Mouse (Mus musculus) lung, embryonic 14.5 days (tissue): Measurements from ENCODE around the gene Krtap19-1. TPM values are rescaled to one million over a fixed set of nuclear protein-coding genes. Genes with fewer than 3 reads are reported as not detected.

Source experiments
- ATAC-seq: fragments of 200-750 bp; cut with Nextera tagmentation; 2 replicates; pipeline ENCODE4 v1.8.0; 2017; ENCODE audit warnings: mild to moderate bottlenecking, moderate TSS enrichment, moderate library complexity; ENCODE audit not compliant: insufficient read depth
- DNase-seq: peaks from one replicate; pipeline ENCODE4 v3.0.0-alpha.2; 2015
- H3K27ac ChIP-seq: fragments of 300-500 bp; sonication (generic); 2 replicates; pipeline ENCODE4 v1.5.1; 2014; ENCODE audit warnings: low read depth, mild to moderate bottlenecking, moderate library complexity
- H3K27me3 ChIP-seq: fragments of 300-500 bp; sonication (generic); 2 replicates; pipeline ENCODE4 v1.6.1; 2014; ENCODE audit warnings: low read length, control low read depth; ENCODE audit not compliant: insufficient read depth
- H3K36me3 ChIP-seq: fragments of 300-500 bp; sonication (generic); 2 replicates; pipeline ENCODE4 v1.6.1; 2014; ENCODE audit warnings: control low read depth; ENCODE audit not compliant: insufficient read depth
- H3K4me1 ChIP-seq: fragments of 300-500 bp; sonication (generic); 2 replicates; pipeline ENCODE4 v1.6.1; 2014; ENCODE audit warnings: antibody characterized with exemption, control low read depth; ENCODE audit not compliant: insufficient read depth
- H3K4me2 ChIP-seq: fragments of 300-500 bp; sonication (generic); 2 replicates; pipeline ENCODE4 v1.6.1; 2014; ENCODE audit warnings: mild to moderate bottlenecking
- H3K4me3 ChIP-seq: fragments of 300-500 bp; sonication (generic); 2 replicates; pipeline ENCODE4 v1.5.1; 2014; ENCODE audit warnings: low read depth, low read length
- H3K9ac ChIP-seq: fragments of 300-500 bp; sonication (generic); 2 replicates; pipeline ENCODE4 v1.6.1; 2014
- H3K9me3 ChIP-seq: fragments of 300-500 bp; sonication (generic); 2 replicates; pipeline ENCODE4 v1.6.1; 2016; ENCODE audit warnings: low read depth, low read length, control low read depth
- CTCF ChIP-seq: IDR thresholded peaks from 2 replicates; pipeline ENCODE4 v1.5.1; 2016; ENCODE audit warnings: antibody characterized with exemption, low read depth
- whole genome bisulfite sequencing: fragments of 180-500 bp; shearing (Covaris S2); extraction: QIAGEN DNeasy Blood & Tissue Kit; methylation state at CpG from one replicate; pipeline ENCODE4 v1.1.7; 2014; 5-methylcytosine and 5-hydroxymethylcytosine counted together
- polyA plus RNA-seq: library from polyadenylated mRNA; unstranded; fragments of >200 nt; fragmentation: Nextera tagmentation; extraction: Ambion mirVana; gene quantifications from 2 replicates; pipeline ENCODE4 v1.2.1, GENCODE M21; 2014

Krtap19-1 gene
- polyA plus RNA-seq, 1 experiment from 2014 or later, result not detected

DNA sequence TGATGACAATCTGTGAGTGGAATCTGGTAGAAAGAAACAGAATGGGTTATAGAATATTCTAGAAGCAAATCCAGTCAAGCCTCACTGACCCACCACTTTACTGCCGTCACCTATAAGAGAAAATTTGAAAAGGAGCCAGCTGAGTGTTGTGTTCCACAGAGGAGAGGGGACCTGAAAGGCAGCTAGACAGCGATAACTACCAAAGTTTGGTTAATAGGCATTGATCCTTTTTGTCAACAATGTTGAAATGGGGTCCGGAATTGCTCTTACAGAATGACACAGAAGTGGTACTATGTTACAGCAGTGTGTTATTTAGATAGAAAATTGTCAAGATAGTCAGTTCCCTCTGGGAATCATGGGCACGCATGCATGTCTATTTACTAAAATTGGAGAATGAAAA lies 20.7 kb downstream of the Krtap19-1 start:
- TF ChIP-seq CTCF, result no peak
- H3K9ac ChIP-seq, result no peak overlapping the region
- no peaks in the 10 kb centered on the region for H3K27me3 ChIP-seq
- ATAC-seq (no peak), DNase-seq (no peak)
- no peaks in the 10 kb centered on the region for H3K9me3 ChIP-seq
- no peaks in the 10 kb centered on the region for H3K4me1 ChIP-seq
- H3K4me2 ChIP-seq, result no peak overlapping the region
- H3K4me3 ChIP-seq, result no peak overlapping the region
- H3K36me3 ChIP-seq, result no peaks in the 10 kb centered on the region
- 77% methylated on average over 4 of the region's 4 CpGs for WGBS
- no peak overlapping the region for H3K27ac ChIP-seq

- no peak for ATAC-seq
- Histone ChIP-seq H3K36me3 (no peaks in the 10 kb centered on the region), H3K4me2 (no peak overlapping the region), H3K9me3 (no peaks in the 10 kb centered on the region), H3K27ac (no peak overlapping the region), H3K9ac (no peak overlapping the region), H3K27me3 (no peaks in the 10 kb centered on the region), H3K4me1 (no peaks in the 10 kb centered on the region), H3K4me3 (no peak overlapping the region)
- TF ChIP-seq CTCF, result no peak
- DNase-seq, result no peak
- WGBS, result 85% methylated on average over 1 of the region's 1 CpGs
These were observed 21.8 kb downstream of the Krtap19-1 start for GRCm38 (mm10) chr16:88847363-88847762.

- Histone ChIP-seq H3K4me1 (no peaks in the 10 kb centered on the region), H3K9me3 (no peaks in the 10 kb centered on the region), H3K27ac (no peak overlapping the region), H3K36me3 (no peaks in the 10 kb centered on the region), H3K9ac (no peak overlapping the region), H3K4me3 (no peak overlapping the region), H3K27me3 (no peaks in the 10 kb centered on the region), H3K4me2 (no peak overlapping the region)
- TF ChIP-seq CTCF, result no peak
- DNase-seq (no peak), ATAC-seq (no peak)
- WGBS, result 67% methylated on average over 3 of the region's 3 CpGs
These were observed 42.2 kb downstream of the Krtap19-1 start for GRCm38 (mm10) chr16:88826978-88827377.

DNA sequence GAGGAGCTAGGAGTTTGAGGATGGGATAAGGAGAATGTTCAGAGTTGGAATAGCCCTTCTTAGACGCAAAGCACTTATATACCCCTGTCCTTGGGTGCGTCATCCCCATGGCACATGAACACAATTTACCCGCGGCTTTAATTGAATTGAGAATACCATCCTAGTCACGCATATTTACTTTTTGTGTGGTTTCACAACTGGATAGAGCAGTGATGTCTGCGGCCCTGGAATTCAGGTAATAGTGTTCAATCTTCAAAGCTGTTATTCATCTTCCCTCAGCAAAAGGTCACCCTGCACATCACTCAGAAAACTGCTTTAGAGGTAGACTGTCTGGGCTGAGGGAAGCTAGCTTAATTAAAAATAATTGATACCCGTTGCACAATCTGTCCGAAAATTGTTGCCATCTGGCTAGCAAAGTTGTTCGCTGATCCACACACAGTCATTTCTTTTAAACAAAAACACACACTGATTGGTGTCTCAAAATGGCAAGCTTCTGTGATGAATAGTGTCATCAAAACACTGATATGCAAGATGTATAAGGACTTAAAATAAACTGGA lies 43.0 kb downstream of the Krtap19-1 start, which contains the start of gene Krtap14:
TSS of gene Krtap14 (minus strand) at position 51 of the 558 bp plus-strand sequence.
- no peaks in the 10 kb centered on the region for H3K27me3 ChIP-seq
- no peak within 1 kb of the TSS for H3K4me3 ChIP-seq
- H3K27ac ChIP-seq, result no peak within 1 kb of the TSS
- no peaks in the 10 kb centered on the region for H3K9me3 ChIP-seq
- no peak within 1 kb of the TSS for H3K4me2 ChIP-seq
- no peak within 1 kb of the TSS for H3K9ac ChIP-seq
- no peak for TF ChIP-seq CTCF
- ATAC-seq (no peak), DNase-seq (no peak)
- H3K36me3 ChIP-seq, result no peaks in the 10 kb centered on the region
- H3K4me1 ChIP-seq, result no peaks in the 10 kb centered on the region
- WGBS, result 86% methylated on average over 9 of the region's 9 CpGs

- Histone ChIP-seq H3K4me1 (no peaks in the 10 kb centered on the region), H3K27me3 (no peaks in the 10 kb centered on the region), H3K36me3 (no peaks in the 10 kb centered on the region), H3K27ac (no peak overlapping the region), H3K4me3 (no peak overlapping the region), H3K9me3 (no peaks in the 10 kb centered on the region), H3K9ac (no peak overlapping the region), H3K4me2 (no peak overlapping the region)
- 83% methylated on average over 3 of the region's 3 CpGs for WGBS
- ATAC-seq (peak; percentile 31; the same call in 1 of the 2 replicates), DNase-seq (peak; percentile 65)
- peak; percentile 65 for TF ChIP-seq CTCF
These were observed 45.5 kb downstream of the Krtap19-1 start for GRCm38 (mm10) chr16:88823736-88824135.

- 68% methylated on average over 3 of the region's 3 CpGs for WGBS
- H3K4me1 ChIP-seq, result no peaks in the 10 kb centered on the region
- ATAC-seq, result no peak
- H3K4me2 ChIP-seq, result no peak within 1 kb of the TSS
- no peak within 1 kb of the TSS for H3K4me3 ChIP-seq
- H3K36me3 ChIP-seq, result no peaks in the 10 kb centered on the region
- DNase-seq, result no peak
- no peaks in the 10 kb centered on the region for H3K27me3 ChIP-seq
- no peak for TF ChIP-seq CTCF
- H3K27ac ChIP-seq, result no peak within 1 kb of the TSS
- H3K9me3 ChIP-seq, result no peaks in the 10 kb centered on the region
- no peak within 1 kb of the TSS for H3K9ac ChIP-seq
These were observed 49.1 kb downstream of the Krtap19-1 start, which contains the start of gene Krtap15 for GRCm38 (mm10) chr16:88820066-88820465. Krtap15 (plus strand) TSS chr16:88820215.

Other genes starting within 250 kb of the Krtap19-1 start
- not detected in 2 replicates for gene 2310079G19Rik, start 241.7 kb downstream of the Krtap19-1 start, polyA plus RNA-seq
- not detected in 2 replicates for gene Krtap26-1, start 221.6 kb downstream of the Krtap19-1 start, polyA plus RNA-seq
- not detected in 2 replicates for gene Krtap27-1, start 197.7 kb downstream of the Krtap19-1 start, polyA plus RNA-seq
- not detected in 2 replicates for gene 2310061N02Rik, start 161.4 kb downstream of the Krtap19-1 start, polyA plus RNA-seq
- gene Krtap13-1, start 140.5 kb downstream of the Krtap19-1 start, polyA plus RNA-seq, result not detected in 2 replicates
- not detected in 2 replicates for gene Krtap13, start 117.8 kb downstream of the Krtap19-1 start, polyA plus RNA-seq
- gene 2310034C09Rik, start 110.6 kb downstream of the Krtap19-1 start, polyA plus RNA-seq, result not detected in 2 replicates
- gene 2310057N15Rik, start 95.2 kb downstream of the Krtap19-1 start, polyA plus RNA-seq, result not detected in 2 replicates
- gene Gm5965, start 91.5 kb downstream of the Krtap19-1 start, polyA plus RNA-seq, result not detected in 2 replicates
- not detected in 2 replicates for gene Gm20741, start 57.2 kb downstream of the Krtap19-1 start, polyA plus RNA-seq
- not detected in 2 replicates for gene Krtap15, start 49.2 kb downstream of the Krtap19-1 start, polyA plus RNA-seq
- gene Krtap14, start 43.3 kb downstream of the Krtap19-1 start, polyA plus RNA-seq, result not detected in 2 replicates
- not detected in 2 replicates for gene Krtap19-2, start 4.9 kb upstream of the Krtap19-1 start, polyA plus RNA-seq
- gene Krtap19-3, start 8.6 kb upstream of the Krtap19-1 start, polyA plus RNA-seq, result not detected in 2 replicates
- not detected in 2 replicates for gene Krtap19-4, start 15.7 kb upstream of the Krtap19-1 start, polyA plus RNA-seq
- gene Krtap19-5, start 27.0 kb upstream of the Krtap19-1 start, polyA plus RNA-seq, result not detected in 2 replicates
- not detected in 2 replicates for gene Krtap19-9b, start 62.9 kb upstream of the Krtap19-1 start, polyA plus RNA-seq
- gene Krtap16-3, start 93.5 kb upstream of the Krtap19-1 start, polyA plus RNA-seq, result not detected in 2 replicates
- not detected in 2 replicates for gene Krtap22-2, start 141.3 kb upstream of the Krtap19-1 start, polyA plus RNA-seq
- gene Gm10229, start 145.9 kb upstream of the Krtap19-1 start, polyA plus RNA-seq, result not detected in 2 replicates
- gene Krtap6-1, start 162.3 kb upstream of the Krtap19-1 start, polyA plus RNA-seq, result not detected in 2 replicates
- gene Gm10228, start 172.1 kb upstream of the Krtap19-1 start, polyA plus RNA-seq, result not detected in 2 replicates
- not detected in 2 replicates for gene Krtap6-5, start 178.5 kb upstream of the Krtap19-1 start, polyA plus RNA-seq
- gene 1110025L11Rik, start 194.6 kb upstream of the Krtap19-1 start, polyA plus RNA-seq, result not detected in 2 replicates
- not detected in 2 replicates for gene Krtap6-3, start 214.6 kb upstream of the Krtap19-1 start, polyA plus RNA-seq